Mouse (Mus musculus): ENCODE results near the gene Mmp9. TPM values are rescaled to one million over a fixed set of nuclear protein-coding genes. Genes with fewer than 3 reads are reported as not detected.

Gene Mmp9
- polyA plus RNA-seq, 1 experiment = 0.05 TPM

GRCm38 (mm10) chr2:164933534-164933933 lies 7.0 kb upstream of the Mmp9 start:
- no peak for TF ChIP-seq GATA1 (IDR thresholded peaks at IDR 0.05; ENCODE audit: low read length)

DNA sequence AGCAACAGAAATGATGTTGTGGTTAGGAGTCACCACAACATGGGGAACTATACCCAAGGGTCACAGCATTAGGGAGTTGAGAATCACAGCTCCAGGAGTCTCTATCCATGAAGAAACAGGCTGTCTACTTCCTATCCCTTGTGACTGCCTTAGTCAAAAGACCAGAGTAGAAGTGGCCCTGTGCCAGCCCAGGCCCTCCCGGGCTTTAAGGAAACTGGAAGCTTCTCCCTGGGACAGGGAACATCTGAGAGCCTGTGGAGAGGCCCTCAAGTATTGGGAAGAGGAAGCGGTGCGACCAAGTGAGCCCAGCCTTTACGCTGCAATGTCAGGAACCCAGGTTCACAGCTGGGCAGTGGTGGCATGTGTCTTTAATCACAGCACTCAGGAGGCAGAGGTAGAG lies 4.6 kb upstream of the Mmp9 start:
- TF ChIP-seq GATA1 (IDR thresholded peaks at IDR 0.05; ENCODE audit: low read length) = no peak

- no peak for TF ChIP-seq GATA1 (IDR thresholded peaks at IDR 0.05; ENCODE audit: low read length)
Measured at GRCm38 (mm10) chr2:164938146-164939091, 2.2 kb upstream of the Mmp9 start.

DNA sequence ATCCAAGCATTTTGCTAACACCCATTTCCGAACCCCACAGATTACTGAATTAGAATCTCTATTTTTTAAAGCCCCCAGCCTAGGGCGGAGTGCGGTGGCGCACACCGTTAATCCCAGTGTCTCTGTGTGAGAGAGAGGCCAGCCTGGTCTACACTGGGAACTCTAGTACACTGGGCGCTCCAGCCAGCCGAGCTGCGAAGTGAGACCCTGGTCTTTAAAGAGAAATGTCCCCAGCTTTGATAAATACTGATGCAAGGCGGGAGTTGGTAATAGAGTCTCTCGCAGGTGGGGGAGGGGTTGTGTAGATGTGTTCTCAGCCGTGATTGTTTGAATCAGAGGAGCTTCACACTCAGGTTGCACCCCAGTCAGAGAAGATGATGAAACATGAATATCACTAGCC lies 1.5 kb upstream of the Mmp9 start:
- no peak for TF ChIP-seq GATA1 (IDR thresholded peaks at IDR 0.05; ENCODE audit: low read length)

GRCm38 (mm10) chr2:164942692-164943290 lies 2.2 kb downstream of the Mmp9 start:
- no peak for TF ChIP-seq GATA1 (IDR thresholded peaks at IDR 0.05; ENCODE audit: low read length)

GRCm38 (mm10) chr2:164947506-164947905 lies 6.9 kb downstream of the Mmp9 start:
- no peak for TF ChIP-seq GATA1 (IDR thresholded peaks at IDR 0.05; ENCODE audit: low read length)

GRCm38 (mm10) chr2:164947930-164948329 lies 7.3 kb downstream of the Mmp9 start:
- no peak for TF ChIP-seq GATA1 (IDR thresholded peaks at IDR 0.05; ENCODE audit: low read length)

GRCm38 (mm10) chr2:164948962-164949361 lies 8.4 kb downstream of the Mmp9 start:
- no peak for TF ChIP-seq GATA1 (IDR thresholded peaks at IDR 0.05; ENCODE audit: low read length)

DNA sequence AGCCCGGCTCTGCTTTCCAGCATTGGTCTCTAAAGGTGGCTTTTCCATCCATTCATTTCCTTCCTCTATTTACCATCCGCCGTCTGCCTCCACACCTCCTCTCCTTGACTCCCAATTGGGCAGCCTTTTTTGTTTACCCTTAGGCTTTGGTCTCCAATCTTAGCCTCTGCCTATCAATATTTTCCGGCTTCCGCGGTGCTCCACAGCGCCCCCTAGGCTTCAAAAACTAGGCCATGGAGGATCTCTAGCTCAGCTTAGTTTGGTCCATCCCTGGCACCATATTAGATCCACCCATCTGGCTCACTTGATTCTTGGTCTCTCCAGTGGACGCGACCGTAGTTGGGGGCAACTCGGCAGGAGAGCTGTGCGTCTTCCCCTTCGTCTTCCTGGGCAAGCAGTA lies 9.9 kb downstream of the Mmp9 start:
- no peak for TF ChIP-seq GATA1 (IDR thresholded peaks at IDR 0.05; ENCODE audit: low read length)

DNA sequence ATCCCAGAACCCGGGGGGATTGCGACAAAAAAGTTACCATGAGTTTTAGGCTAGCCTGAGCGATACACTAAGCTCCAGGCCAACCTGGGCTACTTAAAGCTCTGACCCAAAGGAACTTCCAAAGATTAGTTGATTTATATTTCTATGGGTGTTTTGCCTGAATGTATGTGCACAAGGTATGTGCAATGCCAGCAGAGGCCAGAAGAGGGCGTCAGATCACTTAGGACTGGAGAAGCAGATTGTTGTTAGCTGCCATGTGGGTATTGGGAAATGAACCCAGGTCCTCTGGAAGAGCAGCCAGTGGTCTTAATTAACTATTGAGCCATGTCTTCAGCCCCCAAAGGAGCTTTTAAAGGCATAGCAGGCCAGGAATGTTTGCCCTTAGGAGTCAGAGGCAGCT lies 11.2 kb downstream of the Mmp9 start:
- TF ChIP-seq GATA1 (IDR thresholded peaks at IDR 0.05; ENCODE audit: low read length) = no peak

GRCm38 (mm10) chr2:164952448-164952847 lies 11.9 kb downstream of the Mmp9 start:
- no peak for TF ChIP-seq GATA1 (IDR thresholded peaks at IDR 0.05; ENCODE audit: low read length)

GRCm38 (mm10) chr2:164953224-164953623 lies 12.6 kb downstream of the Mmp9 start:
- no peak for TF ChIP-seq GATA1 (IDR thresholded peaks at IDR 0.05; ENCODE audit: low read length)

DNA sequence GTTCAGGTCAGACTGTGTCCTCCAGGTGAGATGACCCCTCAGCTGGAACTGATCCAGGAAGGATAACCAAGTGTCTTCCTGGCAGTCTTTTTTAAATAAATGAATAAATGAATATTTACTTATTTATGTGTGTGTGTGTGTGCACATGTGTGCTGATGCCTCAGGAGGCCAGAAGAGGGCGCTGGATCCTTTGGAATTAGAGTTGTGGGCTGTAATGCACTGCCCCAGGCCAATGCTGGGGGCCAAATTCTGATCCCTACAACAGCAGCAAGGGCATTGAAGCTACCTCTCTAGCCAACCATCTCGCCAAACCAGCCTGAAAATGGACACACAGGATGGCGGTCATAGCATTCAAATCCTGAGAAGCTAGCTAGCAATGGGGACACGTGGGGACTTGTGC lies 15.1 kb downstream of the Mmp9 start:
- no peak for TF ChIP-seq GATA1 (IDR thresholded peaks at IDR 0.05; ENCODE audit: low read length)

DNA sequence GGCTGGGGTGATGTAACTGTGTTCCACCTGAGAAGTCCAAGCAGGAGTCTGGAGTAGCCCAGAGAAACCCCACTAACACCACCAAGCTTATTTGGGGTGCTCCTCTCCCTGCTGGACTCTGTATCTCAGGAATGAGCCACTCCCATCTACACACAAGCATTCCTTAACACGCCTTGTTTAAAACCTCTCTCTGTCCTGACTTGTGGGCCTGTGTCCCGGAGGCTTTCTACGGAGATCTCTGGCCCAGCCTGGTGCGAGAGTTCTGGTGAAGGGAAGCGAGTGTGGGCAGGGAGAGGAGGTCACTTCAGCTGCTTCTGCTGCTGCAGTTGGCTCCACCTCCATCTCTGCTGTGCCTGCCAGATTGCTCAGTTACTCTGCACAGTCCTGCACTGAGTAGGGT lies 15.6 kb downstream of the Mmp9 start:
- TF ChIP-seq GATA1 (IDR thresholded peaks at IDR 0.05; ENCODE audit: low read length) = no peak

GRCm38 (mm10) chr2:164957548-164958315 lies 17.2 kb downstream of the Mmp9 start:
- no peak for TF ChIP-seq GATA1 (IDR thresholded peaks at IDR 0.05; ENCODE audit: low read length)

Measured in G1E-ER4 (cell line).